Mouse (Mus musculus): ENCODE measurements at regions not wholly inside any gene's neighbourhood (a gene's known extent, or its start where the extent isn't known, plus 50 kb on each side); places are given as distances from the start of the nearest gene placed in this dataset.

DNA sequence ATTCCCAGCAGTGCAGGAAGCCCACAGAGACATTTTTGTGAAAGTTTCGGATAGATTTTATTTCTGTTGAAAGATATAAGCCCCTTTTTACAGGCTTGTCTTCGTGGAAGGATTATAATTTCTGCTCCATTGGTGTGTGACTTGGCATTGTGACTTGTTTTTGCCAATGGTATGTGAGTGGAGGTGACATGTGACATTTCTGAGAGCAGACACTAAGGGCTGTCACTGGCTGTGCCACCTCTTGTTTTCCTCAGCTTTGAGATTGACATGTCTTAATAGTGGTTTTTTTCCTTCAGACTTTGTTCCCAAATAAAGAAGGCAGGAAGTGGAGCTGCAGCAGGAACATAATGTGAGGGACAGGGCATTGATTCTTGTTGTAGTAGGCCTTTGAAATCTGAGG, 174.9 kb upstream of the Tle4 start:
- TF ChIP-seq TCF3 (IDR thresholded peaks at IDR 0.05; ENCODE audit: insufficient read length, low read depth) (no peak), POLR2A (IDR thresholded peaks at IDR 0.05; ENCODE audit: insufficient read length, low read depth) (no peak), MYOG (IDR thresholded peaks at IDR 0.05; ENCODE audit: control insufficient read depth in 1 of 3, insufficient read depth in 1 of 3, insufficient read length in 2 of 3, low read depth in 2 of 3) (no peak), E2F4 (IDR thresholded peaks at IDR 0.05; ENCODE audit: insufficient read depth) (no peak), MAX (IDR thresholded peaks at IDR 0.05; ENCODE audit: low read depth) (no peak), POLR2AphosphoS2 (IDR thresholded peaks at IDR 0.05; ENCODE audit: insufficient read length, low read depth) (no peak)
